Comparison of ENCODE assay signal across 21 mouse cellular contexts in the genomic region with DNA sequence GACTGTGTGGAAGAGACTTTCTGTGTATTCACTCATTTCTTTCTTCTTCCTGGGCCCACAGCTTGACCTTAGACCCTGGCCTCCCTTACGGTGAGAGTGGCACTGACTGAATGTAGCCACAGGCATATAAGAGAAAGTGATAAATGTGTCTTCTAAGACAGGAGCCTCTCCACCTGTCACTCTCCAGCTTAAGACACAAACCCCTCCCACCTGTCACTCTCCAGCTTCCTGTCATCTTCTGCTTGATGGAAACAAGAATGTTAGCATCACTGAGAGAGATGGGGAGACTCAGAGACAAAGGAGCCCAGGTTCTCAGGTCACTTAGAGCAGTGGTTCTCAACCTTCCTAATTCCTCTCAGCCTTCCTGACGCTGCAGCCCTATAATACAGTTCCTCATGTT. TPM values are rescaled to one million over a fixed set of nuclear protein-coding genes. Genes with fewer than 3 reads are reported as not detected.
DNase-seq lines count a peak whose midpoint lies in the region; ATAC-seq lines count a peak whose summit lies in the region.
"Had no signal": no experiment of that assay in that cellular context is flagged by ENCODE, and none has a peak within 500 bp of the region (broad histone marks: within the 10 kb centered on the region; RNA-seq: fewer than 3 reads in every experiment).

No protein-coding gene starts in this region.

- no peak for ATAC-seq in erythroblast, adult 5-6 weeks (replicated peaks; ENCODE audit: low FRiP score, poor library complexity, severe bottlenecking)
- ATAC-seq: forebrain, embryonic 13.5 days; forebrain, postnatal 0 days; hindbrain, embryonic 16.5 days; intestine, embryonic 15.5 days; Patski had no signal

- peak; percentile 51 for DNase-seq in CD4-positive helper T cell, adult 2 months (ENCODE audit: low read depth, low spot score)
- DNase-seq in CD4-positive, CD25-positive, alpha-beta regulatory T cell, adult 2 months (ENCODE audit: low read depth, low spot score), result peak; percentile 43
- DNase-seq in induced T-regulatory cell, adult 2 months (ENCODE audit: low read depth), result peak; percentile 29
- peak; percentile 14 for DNase-seq in thymus, postnatal 25 days
- no peak for DNase-seq in adipocyte (ENCODE audit: low spot score)
- DNase-seq in adrenal gland, postnatal 25 days, result no peak
- DNase-seq: adrenal gland, postnatal 10 days; cerebellum, adult 11-12 months; cerebellum, adult 9-10 months; cerebellum, postnatal 36 days; forebrain, postnatal 0 days; gastrocnemius, postnatal 14 days; heart, postnatal 10 days; heart, postnatal 4 days had no signal

RNA-seq across cellular contexts. Expression of gene Vwa3b, which starts 3.7 kb away (rescaled TPM):
- 0.82 TPM in 1 of 2 replicates, not detected in the other for total RNA-seq in adrenal gland, postnatal 25 days (2021)
- total RNA-seq in erythroblast, adult 5-6 weeks (2015; ENCODE audit: low replicate concordance), result not detected in 2 replicates
- not detected in 2 replicates for total RNA-seq in erythroblast, adult 5-6 weeks (2017; ENCODE audit: low replicate concordance)
- total RNA-seq: CH12.LX; granulocyte monocyte progenitor cell, adult 5-6 weeks had no signal

Comparison
In these comparisons a context has a peak if more than half of its experiments do, and no peak if none do; other contexts are left out.
1. DNase-seq: peak in CD4-positive helper T cell, adult 2 months (single experiment), CD4-positive, CD25-positive, alpha-beta regulatory T cell, adult 2 months (single experiment), induced T-regulatory cell, adult 2 months (single experiment) and thymus, postnatal 25 days (single experiment); none in adipocyte (single experiment) and adrenal gland, postnatal 25 days (single experiment).